Mouse (Mus musculus) liver, embryonic 14.5 days (tissue): ENCODE results near the gene Frmd4a. TPM values are rescaled to one million over a fixed set of nuclear protein-coding genes. Genes with fewer than 3 reads are reported as not detected.

Source experiments
- ATAC-seq: fragments of 200-750 bp; cut with Nextera tagmentation; 2 replicates; pipeline ENCODE4 v1.8.0; 2017; ENCODE audit warnings: moderate number of reproducible peaks, mild to moderate bottlenecking, moderate library complexity; ENCODE audit not compliant: insufficient read depth
- DNase-seq, 3 experiments: peaks; one replicate each; pipeline ENCODE4 v3.0.0-alpha.2; 2012 to 2013; ENCODE audit warnings: low read depth in 3 of 3, low spot score in 3 of 3
- H3K27ac ChIP-seq: fragments of 300-500 bp; sonication (generic); 2 replicates; pipeline ENCODE4 v1.5.1; 2014; ENCODE audit warnings: moderate library complexity, mild to moderate bottlenecking, control low read depth, inconsistent platforms
- H3K27me3 ChIP-seq: fragments of 300-500 bp; sonication (generic); 2 replicates; pipeline ENCODE4 v1.6.1; 2014; ENCODE audit warnings: mild to moderate bottlenecking, low read length, moderate library complexity; ENCODE audit not compliant: control insufficient read depth, insufficient read depth
- H3K36me3 ChIP-seq: fragments of 300-500 bp; sonication (generic); replicated peaks from 2 replicates; pipeline ENCODE4 v1.6.1; 2014; ENCODE audit warnings: low read depth; ENCODE audit not compliant: control insufficient read depth, insufficient read depth
- H3K4me1 ChIP-seq, 2 experiments: fragments of 200-500 bp in 1 of 2; fragments of 300-500 bp in 1 of 2; sonication (generic) in 1 of 2; replicated peaks; 2 replicates each; pipeline ENCODE4 v1.6.1; 2012 to 2014; ENCODE audit warnings: antibody characterized with exemption in 1 of 2, inconsistent platforms in 1 of 2, low read length in 1 of 2; ENCODE audit not compliant: control insufficient read depth in 2 of 2, insufficient read depth in 2 of 2
- H3K4me2 ChIP-seq: fragments of 300-500 bp; sonication (generic); 2 replicates; pipeline ENCODE4 v1.6.1; 2014; ENCODE audit warnings: low read depth, mild to moderate bottlenecking, control low read depth, moderate library complexity
- H3K4me3 ChIP-seq, 2 experiments: fragments of 200-500 bp in 1 of 2; fragments of 300-500 bp in 1 of 2; sonication (generic) in 1 of 2; 2 replicates each; pipeline ENCODE4 v1.5.1; 2012 to 2014; ENCODE audit warnings: low read depth in 2 of 2, low read length in 2 of 2, mild to moderate bottlenecking in 2 of 2, control low read depth in 1 of 2, inconsistent platforms in 1 of 2, moderate library complexity in 1 of 2; ENCODE audit not compliant: insufficient read depth in 1 of 2
- H3K9ac ChIP-seq: fragments of 300-500 bp; sonication (generic); replicated peaks from 2 replicates; pipeline ENCODE4 v1.6.1; 2014; ENCODE audit warnings: mild to moderate bottlenecking, control low read depth, moderate library complexity
- H3K9me3 ChIP-seq: fragments of 300-500 bp; sonication (generic); 2 replicates; pipeline ENCODE4 v1.6.1; 2016; ENCODE audit warnings: low read length, mixed read lengths; ENCODE audit not compliant: control insufficient read depth
- CTCF ChIP-seq: IDR thresholded peaks from 2 replicates; pipeline ENCODE4 v1.5.1; 2016; ENCODE audit warnings: antibody characterized with exemption, low read depth, control low read depth
- EP300 ChIP-seq: IDR thresholded peaks from 2 replicates; pipeline ENCODE4 v1.6.1; 2016; ENCODE audit warnings: antibody characterized with exemption, low read depth
- WGBS: fragments of 180-500 bp; shearing (Covaris S2); extraction: QIAGEN DNeasy Blood & Tissue Kit; methylation state at CpG from one replicate; pipeline ENCODE4 v1.1.7; 2014; ENCODE audit not compliant: insufficient replicate concordance; 5-methylcytosine and 5-hydroxymethylcytosine counted together
- polyA plus RNA-seq, 2 experiments: library from polyadenylated mRNA; depleted of rRNA in 1 of 2; stranded (reverse) in 1 of 2; unstranded in 1 of 2; fragments of >200 nt; fragmentation: Nextera tagmentation in 1 of 2; extraction: Ambion mirVana in 1 of 2; gene quantifications; 2 replicates each; pipeline versions ENCODE4 v1.2.1 to v1.2.3; 2012 to 2014

Gene Frmd4a
- polyA plus RNA-seq, 2 experiments, result 11.0 to 11.2 TPM

DNA sequence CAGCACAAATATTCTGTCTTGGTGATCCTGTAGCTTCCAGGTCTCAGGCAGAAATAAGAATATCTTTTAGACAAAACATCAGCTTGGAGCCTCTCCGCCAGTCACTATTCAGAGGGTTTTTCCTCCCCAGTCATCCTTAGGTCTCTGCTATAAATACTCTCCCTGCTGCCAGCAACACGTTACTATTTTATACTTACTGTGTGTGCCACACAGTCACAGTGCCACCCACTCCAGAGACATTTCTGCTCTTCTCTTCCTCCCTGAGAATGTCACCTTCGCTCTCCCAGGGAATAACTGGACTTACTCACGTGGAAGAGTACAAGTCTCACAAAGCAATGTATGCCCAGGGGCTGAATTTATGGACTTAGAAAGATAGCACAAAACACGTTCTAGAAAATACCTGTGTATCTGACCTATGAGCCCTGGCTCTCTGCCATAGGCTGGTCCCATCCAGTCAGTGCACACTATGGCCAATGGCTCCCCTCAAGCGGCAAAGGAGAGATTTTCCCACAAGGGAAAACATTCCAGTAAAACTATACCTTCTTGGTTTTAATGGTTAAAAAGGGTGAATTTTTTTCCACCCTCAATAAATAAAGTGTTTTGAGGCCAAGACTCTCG is 209.5 kb downstream of the Frmd4a start:
- Histone ChIP-seq H3K4me1 (no peaks in the 10 kb centered on the region), H3K27ac (no peak overlapping the region), H3K27me3 (no peaks in the 10 kb centered on the region), H3K9me3 (no peaks in the 10 kb centered on the region), H3K9ac (no peak overlapping the region), H3K36me3 (no peaks in the 10 kb centered on the region), H3K4me3 (no peak overlapping the region), H3K4me2 (no peak overlapping the region)
- WGBS, result 55% methylated on average over 7 of the region's 7 CpGs
- ATAC-seq, result no peak
- no peak for DNase-seq
- TF ChIP-seq CTCF (no peak), EP300 (no peak)

DNA sequence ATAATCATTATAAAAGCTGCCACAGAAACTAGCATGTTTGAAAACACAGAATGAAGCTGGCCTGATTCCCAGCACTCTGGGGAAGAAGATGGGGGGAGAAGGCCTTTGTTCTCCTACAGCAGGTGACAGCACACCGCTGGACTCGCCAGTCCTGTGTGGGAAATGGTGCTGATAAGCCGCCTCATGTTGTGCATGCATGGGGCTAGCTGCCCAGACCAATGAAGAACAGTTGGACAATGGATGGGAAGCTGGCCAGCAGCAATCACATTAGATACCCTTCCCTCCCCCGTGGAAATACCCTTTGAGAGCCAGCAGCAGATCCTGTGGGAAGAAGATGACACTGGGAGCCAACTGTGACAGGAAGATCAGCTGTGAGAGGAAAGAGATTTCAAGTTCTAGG is 210.0 kb downstream of the Frmd4a start:
- 32% methylated on average over 4 of the region's 4 CpGs for WGBS
- DNase-seq, result no peak

DNA sequence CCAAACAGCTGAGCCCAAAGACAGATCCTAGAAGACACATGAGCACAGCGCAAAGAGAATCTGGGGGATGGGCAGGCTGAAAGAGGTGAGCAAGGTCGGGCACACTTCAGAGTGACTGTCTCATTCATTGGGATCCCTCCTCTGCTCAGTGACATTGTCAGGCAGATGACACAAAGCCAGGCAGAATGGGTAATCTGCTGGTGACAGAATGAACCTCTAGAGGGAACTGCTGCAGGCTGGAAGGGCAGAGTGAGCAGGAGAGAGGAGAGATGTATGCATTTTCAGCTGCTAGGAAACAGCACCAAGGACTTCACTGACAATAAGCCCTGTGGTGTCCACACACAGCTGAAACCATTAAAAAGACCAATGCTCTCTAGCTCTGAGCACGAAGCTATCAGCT is 211.0 kb downstream of the Frmd4a start:
- no peak overlapping the region for H3K27ac ChIP-seq
- 30% methylated on average over 3 of the region's 3 CpGs for WGBS
- H3K9ac ChIP-seq, result no peak overlapping the region
- H3K4me3 ChIP-seq, result no peak overlapping the region
- H3K4me2 ChIP-seq, result no peak overlapping the region
- H3K36me3 ChIP-seq, result no peaks in the 10 kb centered on the region
- H3K4me1 ChIP-seq, result 0 out of 4 replicates have a peak, but pooled peaks cover 0 to 2% of the 10 kb centered on the region in 2 experiments
- no peak for DNase-seq
- TF ChIP-seq EP300 (no peak), CTCF (no peak)
- no peak for ATAC-seq
- no peaks in the 10 kb centered on the region for H3K9me3 ChIP-seq
- no peaks in the 10 kb centered on the region for H3K27me3 ChIP-seq

More for the DNA sequence above, 210.0 kb downstream of the Frmd4a start:
- TF ChIP-seq EP300 (no peak), CTCF (no peak)
- Histone ChIP-seq H3K4me2 (no peak overlapping the region), H3K4me3 (no peak overlapping the region), H3K27ac (no peak overlapping the region), H3K4me1 (no peaks in the 10 kb centered on the region), H3K36me3 (no peaks in the 10 kb centered on the region), H3K27me3 (no peaks in the 10 kb centered on the region), H3K9me3 (no peaks in the 10 kb centered on the region), H3K9ac (no peak overlapping the region)
- ATAC-seq, result no peak

- Histone ChIP-seq H3K4me1 (0 out of 4 replicates have a peak, but pooled peaks cover 0 to 2% of the 10 kb centered on the region in 2 experiments), H3K36me3 (no peaks in the 10 kb centered on the region), H3K9me3 (no peaks in the 10 kb centered on the region), H3K9ac (no peak overlapping the region), H3K4me3 (no peak overlapping the region), H3K27me3 (no peaks in the 10 kb centered on the region), H3K4me2 (no peak overlapping the region), H3K27ac (no peak overlapping the region)
- no peak for TF ChIP-seq CTCF
- no peak for TF ChIP-seq EP300
- ATAC-seq (no peak), DNase-seq (no peak)
- WGBS, result 20% methylated on average over 3 of the region's 3 CpGs
These were observed 214.8 kb downstream of the Frmd4a start for GRCm38 (mm10) chr2:4232335-4232734.

- no peak overlapping the region for H3K27ac ChIP-seq
- H3K4me3 ChIP-seq, result no peak overlapping the region
- no peak for TF ChIP-seq CTCF
- no peak for TF ChIP-seq EP300
- no peaks in the 10 kb centered on the region for H3K36me3 ChIP-seq
- H3K27me3 ChIP-seq, result no peaks in the 10 kb centered on the region
- H3K9ac ChIP-seq, result no peak overlapping the region
- H3K4me2 ChIP-seq, result no peak overlapping the region
- 0 out of 4 replicates have a peak, but pooled peaks cover 0 to 2% of the 10 kb centered on the region in 2 experiments for H3K4me1 ChIP-seq
- no peaks in the 10 kb centered on the region for H3K9me3 ChIP-seq
- DNase-seq (no peak), ATAC-seq (no peak)
- WGBS, result 27% methylated on average over 10 of the region's 10 CpGs
These were observed 215.3 kb downstream of the Frmd4a start for GRCm38 (mm10) chr2:4232761-4233322.
